Mouse (Mus musculus) ES-E14 (cell line): ENCODE results near the gene Bach1.

Experiments
- CHD2 ChIP-seq: IDR thresholded peaks from 2 replicates; pipeline ENCODE4 v1.6.1; 2014; ENCODE audit warnings: mild to moderate bottlenecking, low read depth, low read length, inconsistent platforms
- MAFK ChIP-seq: IDR thresholded peaks from 2 replicates; pipeline ENCODE4 v1.6.1; 2014; ENCODE audit warnings: mild to moderate bottlenecking, low read depth, low read length, inconsistent platforms; ENCODE audit not compliant: insufficient read depth
- ZC3H11A ChIP-seq: IDR thresholded peaks from 2 replicates; pipeline ENCODE4 v1.6.1; 2012; ENCODE audit warnings: low read depth, mild to moderate bottlenecking, inconsistent platforms, low read length, borderline replicate concordance
- ZNF384 ChIP-seq: IDR thresholded peaks from 2 replicates; pipeline ENCODE4 v1.6.1; 2012; ENCODE audit warnings: low read depth, low read length, inconsistent platforms

GRCm38 (mm10) chr16:87751243-87751642 lies 52.5 kb downstream of the Bach1 start:
- TF ChIP-seq ZNF384 (no peak), CHD2 (no peak), ZC3H11A (no peak), MAFK (no peak)
